Mouse (Mus musculus) heart, postnatal 0 days (tissue): ENCODE measurements at regions not wholly inside any gene's neighbourhood (a gene's known extent, or its start where the extent isn't known, plus 50 kb on each side); places are given as distances from the start of the nearest gene placed in this dataset.

ENCODE experiments used
- ATAC-seq: fragments of 200-750 bp; cut with Nextera tagmentation; 2 replicates; pipeline ENCODE4 v1.8.0; 2017; ENCODE audit warnings: low read depth, moderate number of reproducible peaks, moderate library complexity; ENCODE audit not compliant: insufficient read depth
- DNase-seq: peaks from one replicate; pipeline ENCODE4 v3.0.0-alpha.2; 2016; ENCODE audit warnings: low spot score
- H3K27ac ChIP-seq: fragments of 300-500 bp; sonication (generic); 2 replicates; pipeline ENCODE4 v1.5.1; 2014; ENCODE audit warnings: low read depth, mild to moderate bottlenecking
- H3K27me3 ChIP-seq: fragments of 300-500 bp; sonication (generic); 2 replicates; pipeline ENCODE4 v1.6.1; 2014; ENCODE audit warnings: low read length, mixed read lengths; ENCODE audit not compliant: control insufficient read depth, insufficient read depth
- H3K36me3 ChIP-seq: fragments of 300-500 bp; sonication (generic); replicated peaks from 2 replicates; pipeline ENCODE4 v1.6.1; 2014; ENCODE audit warnings: low read length, mixed read lengths; ENCODE audit not compliant: control insufficient read depth, insufficient read depth
- H3K4me1 ChIP-seq: fragments of 300-500 bp; sonication (generic); 2 replicates; pipeline ENCODE4 v1.6.1; 2014; ENCODE audit warnings: antibody characterized with exemption; ENCODE audit not compliant: control insufficient read depth, insufficient read depth
- H3K4me2 ChIP-seq: fragments of 300-500 bp; sonication (generic); 2 replicates; pipeline ENCODE4 v1.6.1; 2014; ENCODE audit warnings: low read depth, mild to moderate bottlenecking, low read length, moderate library complexity
- H3K4me3 ChIP-seq: fragments of 300-500 bp; sonication (generic); 2 replicates; pipeline ENCODE4 v1.5.1; 2014; ENCODE audit warnings: low read depth, low read length
- H3K9ac ChIP-seq: fragments of 300-500 bp; sonication (generic); replicated peaks from 2 replicates; pipeline ENCODE4 v1.6.1; 2014; ENCODE audit warnings: low read depth, low read length, mixed read lengths
- H3K9me3 ChIP-seq: fragments of 300-500 bp; sonication (generic); replicated peaks from 2 replicates; pipeline ENCODE4 v1.6.1; 2016; ENCODE audit warnings: low read length; ENCODE audit not compliant: control insufficient read depth
- CTCF ChIP-seq: IDR thresholded peaks from 2 replicates; pipeline ENCODE4 v1.5.1; 2016; ENCODE audit warnings: antibody characterized with exemption, control low read depth, low read depth
- EP300 ChIP-seq: IDR thresholded peaks from 2 replicates; pipeline ENCODE4 v1.6.1; 2016; ENCODE audit warnings: antibody characterized with exemption, low read depth
- WGBS: fragments of 180-500 bp; shearing (Covaris S2); extraction: QIAGEN DNeasy Blood & Tissue Kit; methylation state at CpG from one replicate; pipeline ENCODE4 v1.1.7; 2014; 5-methylcytosine and 5-hydroxymethylcytosine counted together

DNA sequence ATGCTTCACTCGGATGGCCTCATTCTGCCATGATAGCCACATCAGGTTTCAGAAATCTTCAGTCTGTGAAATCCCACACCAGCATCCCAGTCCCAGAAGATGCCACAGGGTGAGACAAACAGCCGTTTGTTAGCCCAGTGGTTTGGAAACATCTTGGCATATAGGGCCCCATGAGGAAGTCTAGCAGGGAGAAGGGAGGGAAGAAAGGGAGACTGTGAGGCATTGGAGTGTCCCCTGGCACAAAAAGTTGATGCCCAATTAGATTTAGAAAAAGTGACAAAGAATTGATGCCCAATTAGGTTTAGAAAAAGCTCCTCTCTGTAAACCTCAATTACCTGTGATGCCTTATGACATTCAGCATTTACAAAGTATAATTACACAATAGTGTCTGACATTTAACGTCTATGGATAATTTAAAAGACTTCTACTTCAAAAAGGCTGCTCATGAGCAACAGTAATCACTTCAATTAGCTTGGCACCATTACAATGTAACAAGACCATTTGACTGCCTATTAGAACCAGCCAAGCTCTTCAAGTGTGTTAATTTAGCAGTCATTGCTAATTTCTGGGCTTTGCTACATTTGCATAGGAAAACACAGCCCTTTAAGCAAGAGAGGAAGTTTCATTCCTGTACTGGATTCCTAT, 254.6 kb downstream of the Psat1 start:
- H3K36me3 ChIP-seq: no peaks in the 10 kb centered on the region
- no peaks in the 10 kb centered on the region for H3K27me3 ChIP-seq
- no peak overlapping the region for H3K4me3 ChIP-seq
- DNase-seq: no peak
- ATAC-seq: no peak
- WGBS: 74% methylated on average over 3 of the region's 3 CpGs
- TF ChIP-seq CTCF (no peak), EP300 (no peak)
- H3K4me2 ChIP-seq: no peak overlapping the region
- no peaks in the 10 kb centered on the region for H3K9me3 ChIP-seq
- H3K4me1 ChIP-seq: no peaks in the 10 kb centered on the region
- H3K9ac ChIP-seq: no peak overlapping the region
- no peak overlapping the region for H3K27ac ChIP-seq

GRCm38 (mm10) chr19:15669996-15670395, 277.1 kb downstream of the Psat1 start:
- H3K36me3 ChIP-seq: no peaks in the 10 kb centered on the region
- H3K4me1 ChIP-seq: no peaks in the 10 kb centered on the region
- H3K9ac ChIP-seq: no peak overlapping the region
- no peaks in the 10 kb centered on the region for H3K9me3 ChIP-seq
- H3K4me3 ChIP-seq: no peak overlapping the region
- no peaks in the 10 kb centered on the region for H3K27me3 ChIP-seq
- DNase-seq: no peak
- ATAC-seq: no peak
- H3K27ac ChIP-seq: no peak overlapping the region
- TF ChIP-seq EP300: no peak
- no peak for TF ChIP-seq CTCF
- H3K4me2 ChIP-seq: no peak overlapping the region
- WGBS: 73% methylated on average over 6 of the region's 6 CpGs

DNA sequence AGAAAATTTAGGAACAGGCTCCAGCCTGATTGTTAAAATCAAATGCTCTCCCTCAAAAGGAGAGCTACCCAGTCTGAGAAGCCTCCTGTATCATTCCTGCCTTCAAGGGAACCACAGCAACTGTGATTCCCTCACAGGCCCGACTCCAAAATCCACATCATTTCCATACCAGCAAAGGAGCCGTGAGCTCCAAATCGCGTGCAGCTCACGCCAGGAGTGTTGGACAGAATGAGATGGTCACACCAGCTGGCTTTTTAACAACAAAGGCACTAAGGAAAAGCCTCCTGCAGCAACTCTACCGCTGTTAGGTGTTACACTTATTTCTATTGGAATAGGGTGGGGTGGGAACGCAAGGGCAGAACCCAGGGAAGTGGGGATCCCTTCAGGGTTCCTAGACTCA, 277.6 kb downstream of the Psat1 start:
- ATAC-seq: no peak
- H3K9ac ChIP-seq: no peak overlapping the region
- 70% methylated on average over 7 of the region's 7 CpGs for whole genome bisulfite sequencing
- no peaks in the 10 kb centered on the region for H3K9me3 ChIP-seq
- DNase-seq: no peak
- no peaks in the 10 kb centered on the region for H3K4me1 ChIP-seq
- TF ChIP-seq EP300: no peak
- no peak for TF ChIP-seq CTCF
- H3K27ac ChIP-seq: no peak overlapping the region
- H3K27me3 ChIP-seq: no peaks in the 10 kb centered on the region
- no peak overlapping the region for H3K4me3 ChIP-seq
- H3K4me2 ChIP-seq: no peak overlapping the region
- H3K36me3 ChIP-seq: no peaks in the 10 kb centered on the region

DNA sequence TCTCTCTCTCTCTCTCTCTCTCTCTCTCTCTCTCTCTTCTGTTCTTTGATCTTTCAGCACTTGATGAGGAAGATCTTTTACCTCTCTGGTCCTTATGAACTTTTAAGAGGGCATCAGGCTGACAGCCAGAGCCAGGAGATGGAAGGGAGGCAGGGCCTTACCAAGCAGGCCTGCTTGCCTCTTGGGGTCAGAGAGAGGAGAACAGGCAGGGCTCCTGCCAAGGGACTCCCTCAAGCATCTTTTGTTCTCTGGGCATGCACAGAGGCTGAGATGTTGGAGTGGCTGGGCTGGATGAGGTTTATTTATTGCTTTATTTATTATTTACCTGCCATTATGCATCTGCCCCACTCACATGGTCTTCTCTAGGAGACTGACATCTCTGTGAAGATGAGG, 278.5 kb downstream of the Psat1 start:
- no peak for DNase-seq

DNA sequence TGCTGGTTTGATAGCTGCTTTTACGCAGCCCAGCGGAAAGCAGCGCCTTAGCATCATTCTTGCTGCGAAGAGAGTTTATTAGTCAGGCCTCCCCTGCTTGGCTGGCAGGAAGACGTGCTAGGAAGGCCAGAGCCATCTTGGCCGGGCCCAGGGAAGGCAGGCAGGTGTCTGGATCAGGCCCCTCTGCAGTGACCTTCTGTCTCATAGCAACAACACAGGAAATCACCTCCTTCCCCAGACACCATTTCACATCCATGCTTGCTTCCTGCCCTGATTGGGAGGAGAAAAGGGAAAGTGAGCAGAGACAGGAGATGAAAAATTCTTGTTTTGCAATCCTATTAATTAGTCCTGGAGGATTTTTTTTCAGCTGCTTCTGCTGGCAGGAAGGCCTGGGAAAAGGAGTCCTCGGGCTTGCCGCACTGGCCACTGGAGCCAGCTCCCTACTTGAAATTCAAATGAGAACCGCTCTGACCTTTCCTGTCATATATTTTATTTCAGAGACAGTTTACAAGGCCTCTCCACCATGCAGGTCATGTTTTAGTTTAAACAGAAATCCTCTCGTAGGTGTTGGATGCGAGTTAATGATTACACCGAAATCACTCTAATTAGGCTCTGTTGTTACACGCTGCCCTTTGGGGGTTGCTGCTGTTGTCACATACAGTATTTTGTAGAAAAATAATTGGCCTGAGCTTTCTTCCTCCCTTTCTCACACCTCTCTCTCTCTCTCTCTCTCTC, 279.1 kb downstream of the Psat1 start:
- Histone ChIP-seq H3K4me1 (no peaks in the 10 kb centered on the region), H3K36me3 (no peaks in the 10 kb centered on the region), H3K27me3 (no peaks in the 10 kb centered on the region), H3K4me2 (no peak overlapping the region), H3K9me3 (no peaks in the 10 kb centered on the region), H3K9ac (no peak overlapping the region), H3K4me3 (no peak overlapping the region), H3K27ac (no peak overlapping the region)
- no peak for DNase-seq
- no peak for ATAC-seq
- 57% methylated on average over 13 of the region's 13 CpGs for WGBS
- TF ChIP-seq CTCF (no peak), EP300 (no peak)

More for the DNA sequence above, 278.5 kb downstream of the Psat1 start:
- ATAC-seq: no peak
- H3K9ac ChIP-seq: no peak overlapping the region
- TF ChIP-seq EP300: no peak
- TF ChIP-seq CTCF: no peak
- H3K4me2 ChIP-seq: no peak overlapping the region
- no peaks in the 10 kb centered on the region for H3K9me3 ChIP-seq
- no peak overlapping the region for H3K4me3 ChIP-seq
- H3K4me1 ChIP-seq: no peaks in the 10 kb centered on the region
- H3K36me3 ChIP-seq: no peaks in the 10 kb centered on the region
- no peaks in the 10 kb centered on the region for H3K27me3 ChIP-seq
- no peak overlapping the region for H3K27ac ChIP-seq
